Mouse (Mus musculus): ENCODE results near the gene Nlrp3.

DNA sequence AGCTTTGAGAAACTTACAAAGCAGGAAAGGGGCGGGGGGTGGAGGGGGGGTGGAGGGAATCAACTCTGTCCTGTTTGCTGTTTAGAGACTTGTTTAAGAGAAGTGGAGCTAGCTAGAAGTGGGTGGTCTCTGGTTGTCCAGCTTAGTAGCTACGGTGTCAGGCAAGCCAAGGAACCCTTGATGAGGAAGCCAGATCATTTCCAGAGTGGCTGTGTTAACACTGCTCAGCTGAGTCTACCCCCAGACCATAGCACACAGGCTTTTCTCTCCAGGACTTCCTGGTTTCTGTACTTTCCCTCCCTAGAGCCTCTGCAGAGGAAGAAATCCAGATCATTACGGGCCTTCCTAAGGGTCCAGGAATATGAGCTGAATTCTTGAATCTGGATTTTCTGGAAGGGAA is 26.6 kb upstream of the Nlrp3 start:
- no peak for TF ChIP-seq CTCF (IDR thresholded peaks at IDR 0.05; ENCODE audit: low read depth)
- TF ChIP-seq EP300 (IDR thresholded peaks at IDR 0.05; ENCODE audit: low read depth) = no peak

Data from heart, postnatal 0 days (tissue).